Mouse (Mus musculus) natural killer cell, adult 2 months (primary cell): ENCODE measurements around the gene Olfr1249.
"Not testable (repeated sequence)": the region's sequence is repeated elsewhere in the genome, so short reads cannot be mapped to it uniquely, and the experiment has no call there.

ENCODE experiments used
- DNase-seq, 2 experiments: peaks; one replicate each; pipeline ENCODE4 v3.0.0; 2022; ENCODE audit warnings: low spot score in 2 of 2

Olfr1249 gene

DNA sequence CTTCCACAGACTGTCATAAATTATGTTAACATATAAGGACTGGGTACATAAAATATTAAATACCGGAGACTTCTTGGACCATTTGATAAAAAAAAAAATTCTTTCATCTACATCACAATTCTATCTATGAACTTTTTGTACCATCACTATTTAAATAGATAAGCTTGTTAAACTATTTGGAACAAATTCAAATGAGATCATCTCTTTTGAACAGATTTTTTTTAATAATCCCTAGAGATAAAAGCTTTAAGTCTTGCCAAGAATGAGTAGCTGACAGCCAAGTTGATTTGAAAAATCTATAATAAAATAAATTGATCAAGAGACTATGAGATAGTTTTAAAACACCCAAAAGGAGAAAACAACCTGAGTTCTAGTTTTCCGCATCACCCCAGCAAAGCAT is at the start of gene Olfr1249:
TSS of gene Olfr1249 (minus strand) at position 101 of the 400 bp plus-strand sequence.
- no peak for DNase-seq

DNA sequence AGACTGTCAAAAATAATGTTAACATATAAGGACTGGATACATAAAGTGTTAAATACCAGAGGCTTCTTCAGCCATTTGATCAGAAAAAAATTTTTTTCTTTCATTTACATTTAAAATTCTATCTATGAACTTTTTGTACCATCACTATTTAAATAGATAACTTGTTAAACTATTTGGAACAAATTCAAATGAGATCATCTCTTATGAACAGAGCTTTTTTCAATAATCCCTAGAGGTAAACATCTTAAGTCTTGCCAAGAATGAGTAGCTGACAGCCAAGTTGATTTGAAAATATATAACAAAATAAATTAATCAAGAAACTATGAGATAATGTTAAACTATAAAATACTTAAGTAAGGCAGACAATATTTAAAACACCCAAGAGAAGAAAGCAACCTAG is 37.1 kb upstream of the Olfr1249 start, which contains the start of gene Olfr1251:
TSS of gene Olfr1251 (minus strand) at position 101 of the 400 bp plus-strand sequence.
- no peak for DNase-seq

DNA sequence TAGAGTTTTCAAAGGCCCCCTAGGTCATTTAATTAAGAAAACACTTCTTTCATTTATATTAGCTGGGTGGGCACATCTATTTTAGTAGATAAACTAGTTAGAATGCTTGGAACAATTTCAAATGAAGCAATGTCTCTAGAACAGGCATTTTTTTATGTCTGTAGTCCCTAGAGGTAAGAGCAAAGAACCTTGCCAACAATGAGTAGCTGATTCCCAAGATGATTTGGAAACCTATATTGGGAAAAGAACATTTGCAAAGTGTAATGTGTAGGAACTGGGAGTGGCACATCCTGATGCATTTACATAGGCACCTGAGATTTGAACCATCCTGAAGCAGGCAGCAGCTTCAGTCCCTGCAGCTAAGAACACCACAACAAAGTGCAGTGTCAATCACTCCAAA is 26.6 kb upstream of the Olfr1249 start, which contains the start of gene Olfr1250:
TSS of gene Olfr1250 (minus strand) at position 101 of the 400 bp plus-strand sequence.
- no peak for DNase-seq

DNA sequence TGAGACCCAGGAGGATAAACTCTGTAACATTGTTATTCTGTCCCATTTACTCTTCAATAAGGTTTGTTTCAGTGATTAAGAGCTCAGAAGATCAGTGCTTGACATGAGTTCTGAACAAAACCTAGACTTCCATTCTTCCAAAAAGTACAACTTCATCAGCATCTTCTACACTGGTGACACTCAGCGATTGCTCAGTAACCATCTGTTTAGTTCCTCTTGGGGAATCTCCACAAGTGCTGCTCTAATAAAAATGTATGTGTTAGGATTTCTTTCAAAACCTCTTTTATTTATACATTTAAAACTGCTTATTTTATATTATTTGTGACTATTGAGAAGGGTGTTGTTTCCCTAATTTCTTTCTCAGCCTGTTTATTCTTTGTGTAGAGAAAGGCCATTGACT is 16.6 kb downstream of the Olfr1249 start, which contains the start of gene Olfr1248:
TSS of gene Olfr1248 (minus strand) at position 101 of the 400 bp plus-strand sequence.
- not testable (repeated sequence) for DNase-seq

GRCm38 (mm10) chr2:89614030-89614429 is 20.8 kb downstream of the Olfr1249 start, which contains the start of gene Olfr1247:
Gene Olfr1247 (minus strand): TSS chr2:89614130.
- DNase-seq: no peak

DNA sequence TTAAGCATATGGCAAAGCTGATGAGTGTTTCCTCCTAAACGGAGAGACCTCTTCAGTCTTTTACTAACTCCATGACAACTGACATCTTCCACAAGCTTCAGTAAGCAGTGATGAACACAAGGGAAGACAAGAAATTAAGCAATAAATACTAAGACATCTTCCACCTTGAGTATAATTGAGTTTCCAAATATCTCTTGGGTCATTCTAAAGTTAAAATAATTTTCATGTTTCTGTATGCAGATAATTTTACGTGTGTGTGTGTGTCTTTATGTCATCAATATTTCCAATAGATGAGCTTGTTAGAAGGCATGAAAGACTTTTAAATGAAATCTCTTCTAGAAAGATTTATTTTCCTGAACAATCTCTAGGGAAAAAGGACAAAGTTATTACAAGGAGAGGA is 41.7 kb downstream of the Olfr1249 start, which contains the start of gene Olfr1246:
TSS of gene Olfr1246 (minus strand) at position 101 of the 400 bp plus-strand sequence.
- DNase-seq: no peak
